Mouse (Mus musculus) retina, adult 2 months (tissue): ENCODE results near the gene Rgs7.

Experiments
- DNase-seq: peaks from one replicate; pipeline ENCODE4 v3.0.0-alpha.2; 2012; ENCODE audit warnings: low read depth, low spot score

Rgs7 gene

DNA sequence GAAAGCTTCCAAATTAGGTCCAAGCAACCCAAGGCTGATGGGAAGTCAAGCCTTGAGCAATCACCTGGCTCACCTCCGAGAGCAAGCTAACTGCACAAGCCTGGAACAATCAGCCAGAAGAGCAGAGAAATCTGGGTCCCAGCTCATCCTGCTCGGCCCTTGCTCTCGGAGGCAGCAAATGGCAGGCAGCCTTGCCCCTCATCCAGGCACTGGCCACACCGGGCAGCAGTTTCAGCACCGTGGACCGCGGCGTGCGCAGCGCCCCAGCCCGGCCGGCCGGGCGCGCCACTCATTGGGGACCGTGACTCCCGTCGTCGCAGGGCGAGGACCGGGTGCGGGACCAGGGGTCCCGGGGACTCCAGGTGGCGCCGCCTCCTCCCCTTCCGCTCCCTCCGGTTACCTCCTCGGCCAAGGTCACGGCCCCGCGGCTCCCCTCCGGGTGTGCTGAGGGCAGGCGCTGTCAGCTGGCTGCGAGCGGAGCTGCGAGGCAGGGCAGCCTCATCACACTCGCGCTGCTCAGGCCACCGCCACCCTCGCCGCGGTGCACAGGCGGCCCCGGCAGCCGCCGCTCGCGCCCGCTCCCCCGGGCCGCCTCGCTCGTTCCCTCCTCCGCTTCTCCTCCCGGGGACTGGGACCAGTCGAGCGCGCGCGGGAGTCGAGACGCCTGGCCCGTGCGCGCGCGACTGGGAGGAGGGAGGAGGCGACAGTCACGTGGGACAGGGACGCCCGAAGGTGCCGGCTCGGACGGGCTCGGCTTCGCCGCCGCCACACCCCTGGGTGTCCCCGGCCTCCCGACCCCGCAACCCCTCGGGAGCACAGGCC is at the start of gene Rgs7:
Rgs7 (minus strand) TSS at position 640 of the 822 bp plus-strand sequence.
- peak; percentile 16 for DNase-seq

DNA sequence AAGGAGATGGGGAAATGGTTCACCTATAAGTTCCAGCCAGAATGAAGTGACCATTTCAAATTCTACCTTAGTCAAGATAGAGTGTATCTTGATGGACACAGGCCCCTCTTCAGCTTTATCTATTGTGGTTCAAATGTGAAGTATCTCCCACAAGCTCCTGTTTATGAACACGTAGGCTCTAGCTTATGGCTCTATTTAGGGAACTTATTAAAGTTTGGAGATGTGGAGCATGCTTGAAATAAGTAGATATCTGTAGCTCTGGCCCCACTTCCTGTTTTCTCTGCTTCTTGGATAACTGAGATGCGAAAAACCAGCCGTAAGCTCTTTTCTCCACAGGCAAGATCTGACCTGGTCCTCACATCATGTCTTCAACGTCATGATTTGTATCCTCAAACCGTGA is 48.4 kb upstream of the Rgs7 start:
- no peak for DNase-seq

DNA sequence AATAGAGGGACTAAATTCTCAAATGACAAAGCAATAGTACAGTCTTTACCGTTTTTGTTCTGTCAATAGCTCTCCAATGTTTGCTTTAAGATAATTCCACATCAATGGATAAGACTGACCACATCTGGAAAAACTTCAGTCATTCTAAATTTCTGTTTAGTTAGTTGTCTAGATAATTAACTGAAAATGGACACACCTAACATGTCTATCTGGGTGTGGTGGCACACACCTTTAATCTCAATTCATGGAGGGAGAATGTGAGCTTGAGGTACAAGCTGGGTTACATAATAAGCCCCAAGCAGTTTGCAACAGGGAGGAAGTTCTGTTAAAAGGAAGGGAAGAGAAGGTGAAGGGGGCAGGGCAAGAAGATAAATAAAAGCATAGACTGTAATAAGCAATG is 45.0 kb upstream of the Rgs7 start:
- no peak for DNase-seq

DNA sequence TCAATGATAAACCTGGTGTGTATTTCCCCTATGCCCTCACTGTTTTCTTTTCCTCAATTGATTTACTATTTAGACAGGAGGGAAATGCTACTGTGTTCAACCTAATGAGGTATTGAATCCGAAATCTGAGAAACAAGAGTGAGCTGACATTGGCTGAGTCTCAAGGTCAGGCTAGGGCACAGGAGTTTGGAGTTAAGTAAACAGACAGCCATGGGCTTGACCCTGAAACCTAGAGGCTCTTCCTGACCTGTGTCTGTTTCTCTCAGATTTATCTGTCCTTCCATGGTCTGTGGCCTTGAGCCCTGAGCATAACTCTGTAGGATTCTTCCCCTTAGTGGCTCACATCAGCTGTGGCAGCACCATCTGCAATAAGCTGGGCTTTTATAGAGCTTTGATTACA is 37.6 kb upstream of the Rgs7 start:
- no peak for DNase-seq

DNA sequence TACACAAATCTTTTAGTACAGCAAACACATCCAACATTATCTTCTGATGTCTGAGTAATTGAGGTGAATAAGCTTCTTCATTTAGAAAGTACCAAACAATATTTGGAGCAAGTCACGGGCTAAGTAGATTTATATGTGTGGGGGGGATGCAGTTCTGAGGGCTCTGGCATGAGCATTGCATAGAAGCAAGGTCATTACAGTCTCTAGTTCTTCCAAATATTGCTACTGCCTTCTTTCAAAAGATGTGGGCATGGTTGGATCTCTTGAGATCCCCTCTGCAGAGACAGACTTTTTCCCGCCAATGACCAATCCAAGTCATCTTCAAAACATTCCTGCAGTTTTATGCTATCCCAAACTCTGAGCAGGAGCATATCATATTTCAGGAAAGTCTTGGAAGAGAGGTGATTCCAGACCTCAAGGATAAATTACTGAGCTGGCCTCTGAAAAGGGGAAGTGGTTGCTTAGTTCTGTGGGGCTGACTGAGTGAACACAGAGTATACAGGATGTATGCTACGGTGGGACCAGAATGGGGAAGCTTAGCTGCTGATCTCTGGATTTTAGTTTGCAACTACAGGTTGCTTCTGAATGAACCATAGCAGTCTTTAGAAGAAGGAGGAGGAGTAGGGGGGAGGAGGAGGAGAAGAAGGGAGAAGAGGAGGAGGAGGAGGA is 32.5 kb upstream of the Rgs7 start:
- no peak for DNase-seq

DNA sequence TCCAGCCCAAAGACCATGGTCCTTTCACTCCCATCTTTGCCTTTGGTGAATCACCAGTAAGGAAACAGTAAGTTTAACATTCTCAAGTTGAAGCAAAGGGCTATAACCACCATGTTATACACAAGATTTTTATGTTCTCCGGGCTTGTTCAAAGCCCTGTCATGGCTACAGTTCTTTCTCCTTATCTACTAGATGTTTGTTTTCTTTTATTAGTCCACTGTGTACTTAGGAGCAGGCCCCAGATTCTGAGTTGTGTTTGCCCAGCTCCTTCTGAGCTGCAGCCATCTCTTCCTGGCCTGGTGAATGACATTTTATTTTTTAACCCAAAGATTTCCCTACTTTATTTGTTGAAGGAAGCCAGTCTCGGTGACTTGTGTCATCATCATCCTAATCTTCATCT is 31.3 kb upstream of the Rgs7 start:
- DNase-seq: no peak

DNA sequence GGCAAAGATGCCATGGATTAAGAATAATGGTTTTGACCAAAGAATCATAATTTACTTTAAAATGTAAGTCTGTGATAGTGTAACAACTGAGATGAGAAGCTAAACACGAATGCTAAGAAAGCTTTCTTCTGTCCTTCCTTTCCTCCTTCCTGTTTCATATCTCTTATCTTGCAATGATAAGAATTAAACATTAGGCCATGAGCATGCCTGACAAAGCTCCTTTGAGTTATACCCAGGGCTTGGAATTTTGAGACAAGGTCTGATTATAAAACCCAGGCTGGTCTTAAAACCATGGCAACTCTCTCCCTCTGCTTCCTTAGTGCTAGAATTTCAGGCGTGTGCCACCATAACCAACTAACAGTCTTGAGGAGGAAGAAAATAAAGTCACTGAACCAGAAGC is 22.2 kb upstream of the Rgs7 start:
- DNase-seq: no peak

DNA sequence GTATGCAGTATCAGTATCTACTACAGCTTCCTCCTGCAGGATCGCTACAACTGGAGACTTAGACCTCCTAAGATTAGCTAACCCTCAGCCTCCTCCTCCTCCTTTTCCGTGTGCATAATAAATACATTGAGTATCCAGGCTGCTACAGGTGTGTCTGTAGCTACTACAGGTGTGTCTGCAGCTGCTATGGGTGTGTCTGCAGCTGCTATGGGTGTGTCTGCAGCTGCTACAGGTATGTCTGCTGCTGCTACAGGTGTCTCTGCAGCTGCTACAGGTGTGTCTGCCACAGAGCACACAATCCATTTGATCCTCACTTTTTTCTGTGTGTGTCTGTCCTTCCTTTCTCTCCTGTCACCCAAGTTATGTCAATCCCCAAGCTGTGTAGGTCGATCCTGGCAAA is 19.9 kb upstream of the Rgs7 start:
- DNase-seq: no peak

DNA sequence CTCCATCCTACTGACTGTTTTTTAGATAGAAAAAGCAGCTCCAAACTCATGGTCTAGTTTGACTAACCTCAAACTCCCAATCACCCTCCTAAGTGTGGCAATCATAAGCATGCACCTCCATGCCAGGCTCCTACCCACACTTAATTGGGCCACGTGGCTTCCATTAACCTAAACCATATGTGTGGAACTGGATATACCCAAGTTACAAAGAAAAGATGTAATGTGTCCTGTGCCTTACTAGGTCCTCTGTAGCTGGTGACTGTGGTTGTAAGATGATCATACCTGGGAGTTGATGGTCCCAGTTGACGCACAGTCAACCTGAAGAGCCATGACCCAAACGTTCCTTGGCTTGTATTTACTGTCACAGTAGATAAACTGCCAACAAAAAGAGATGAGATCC is 17.7 kb upstream of the Rgs7 start:
- no peak for DNase-seq

DNA sequence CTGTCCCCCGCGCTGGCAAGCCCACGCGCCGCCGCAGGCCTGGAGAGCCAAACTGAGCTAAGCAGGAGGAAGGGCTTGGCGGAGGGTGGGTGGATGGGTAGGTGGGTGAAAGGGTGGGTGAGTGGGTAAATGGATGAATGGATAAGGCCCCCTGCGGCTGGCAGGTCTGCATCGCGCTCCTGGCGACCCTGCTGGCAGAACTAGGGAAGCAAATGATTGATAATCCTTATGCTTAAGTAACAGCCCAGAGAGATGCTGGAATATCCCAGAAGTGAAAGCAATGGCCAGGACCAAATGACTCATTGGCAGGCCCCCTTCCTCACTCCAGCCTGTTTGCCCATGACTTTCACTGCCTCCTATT is 363 bp upstream of the Rgs7 start:
- DNase-seq: peak; percentile 9

DNA sequence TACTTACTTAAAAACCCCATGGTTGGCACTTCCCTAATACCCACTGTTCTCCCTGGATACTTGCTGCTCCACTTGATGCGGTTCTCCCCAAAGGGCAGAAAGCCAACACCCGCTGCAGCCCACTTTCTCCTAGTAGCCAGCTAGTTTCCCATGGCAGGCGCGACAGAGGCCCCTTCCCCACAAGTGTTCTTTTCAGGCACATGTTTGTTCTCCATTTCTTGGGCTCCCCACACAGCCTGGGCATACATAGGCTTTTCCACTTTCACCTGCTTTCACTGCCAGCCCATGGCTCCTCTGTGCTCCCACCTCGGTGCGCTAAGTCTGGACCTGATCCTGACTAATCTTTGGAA is 814 bp downstream of the Rgs7 start:
- no peak for DNase-seq

DNA sequence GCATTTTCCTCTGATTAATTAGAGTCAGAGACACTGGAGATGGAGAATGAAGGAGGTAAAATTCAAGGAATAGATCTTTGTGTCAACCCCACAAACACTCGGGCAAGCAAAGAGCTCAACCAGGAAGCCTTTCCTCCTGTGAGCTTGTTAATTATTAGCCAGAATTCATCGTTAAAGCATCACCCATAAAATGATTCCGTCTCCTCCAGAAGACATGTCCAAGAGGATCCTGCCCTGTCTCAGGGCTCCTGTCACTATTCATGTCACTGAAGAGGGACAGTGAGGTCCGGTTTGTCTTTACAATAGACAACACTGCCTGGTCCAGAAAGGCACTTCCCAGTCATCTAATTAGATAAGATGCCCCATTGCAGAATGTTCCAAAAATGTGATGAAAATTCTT is 7.2 kb downstream of the Rgs7 start:
- no peak for DNase-seq

DNA sequence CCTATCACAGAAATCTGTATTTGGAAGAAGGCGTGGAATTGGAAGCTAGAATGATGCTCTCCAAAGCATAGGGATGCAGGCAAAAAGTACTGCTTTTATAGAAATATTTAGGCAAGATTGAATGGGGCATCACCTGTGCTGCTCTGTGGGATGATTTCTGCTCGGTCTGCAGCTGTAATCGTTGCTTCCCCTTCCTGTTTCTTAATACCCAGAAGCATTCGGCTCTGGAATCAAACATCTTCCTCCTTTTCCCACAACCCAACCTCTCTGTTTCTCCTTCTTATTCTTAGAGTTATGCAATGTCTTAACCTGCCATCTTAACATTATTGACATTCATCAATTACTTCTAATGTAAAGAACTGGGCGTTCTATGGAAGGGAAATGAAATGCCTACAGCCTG is 19.2 kb downstream of the Rgs7 start:
- no peak for DNase-seq

DNA sequence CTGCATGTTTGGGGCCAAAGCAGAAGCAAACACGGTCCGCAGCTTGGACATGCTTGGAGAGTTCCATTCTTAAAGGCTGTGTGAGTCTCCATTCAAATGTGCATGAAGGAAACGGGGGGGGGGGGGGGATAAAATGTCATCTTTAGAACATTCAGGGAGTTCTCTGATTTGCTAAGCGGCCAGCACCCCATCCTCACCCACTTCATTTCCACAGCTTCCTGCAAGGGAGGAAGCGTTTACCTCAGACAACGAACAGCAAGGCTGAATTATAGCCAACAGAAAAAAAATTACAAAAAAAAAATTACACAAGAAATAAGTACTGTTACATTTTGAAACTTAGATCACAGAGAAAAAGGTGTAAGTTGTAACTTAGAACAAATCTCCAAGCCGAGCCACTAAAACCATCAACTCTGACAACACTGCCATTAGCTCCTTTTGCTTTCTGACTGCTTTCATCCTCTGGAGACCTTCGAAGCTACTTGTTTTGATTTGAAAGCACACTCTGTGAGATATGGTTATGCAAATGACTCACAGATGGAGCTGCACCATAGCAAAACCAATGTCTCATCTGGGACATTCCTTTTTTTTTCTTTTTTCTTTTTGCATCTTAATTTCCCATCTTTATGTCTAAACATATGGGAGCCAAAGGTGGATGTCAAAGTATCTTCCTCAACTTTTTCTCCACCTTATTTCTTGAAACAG is 23.1 kb downstream of the Rgs7 start:
- no peak for DNase-seq

DNA sequence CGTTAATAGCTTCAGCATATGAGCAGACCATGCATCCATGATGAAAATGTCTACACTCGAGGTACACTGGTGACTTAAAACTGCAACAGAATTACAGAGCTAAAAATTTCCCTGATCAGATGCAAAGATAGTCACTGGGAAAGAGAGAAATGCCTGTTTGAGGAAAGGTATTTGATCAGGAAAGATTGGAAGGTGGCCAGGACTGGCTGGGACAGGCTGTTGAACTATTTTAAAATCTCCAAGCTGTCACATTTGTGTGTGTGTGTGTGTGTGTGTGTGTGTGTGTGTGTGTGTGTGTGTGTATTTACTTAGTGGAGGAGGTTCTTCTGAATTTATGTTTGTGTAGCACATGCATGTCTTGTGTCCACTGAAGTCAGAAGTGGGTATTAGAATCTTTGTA is 27.7 kb downstream of the Rgs7 start:
- no peak for DNase-seq

DNA sequence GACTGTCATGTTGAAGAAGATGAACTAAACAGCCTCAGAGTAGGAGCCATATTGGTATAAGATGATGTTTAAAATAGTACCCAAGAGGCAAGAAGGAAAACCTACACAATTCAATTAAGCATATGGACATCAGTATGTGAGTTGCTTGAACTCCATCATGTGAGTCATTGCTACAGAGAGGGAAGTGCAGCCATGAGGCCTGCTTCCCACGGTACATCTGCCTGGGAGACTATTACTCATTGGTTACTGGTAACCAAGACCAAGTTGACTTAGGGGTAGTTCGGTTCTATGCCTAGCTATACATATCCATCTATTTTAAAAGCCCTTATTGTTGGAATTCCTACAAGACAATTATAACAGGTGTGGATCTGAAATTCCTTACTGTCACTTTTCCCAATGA is 29.9 kb downstream of the Rgs7 start:
- no peak for DNase-seq

DNA sequence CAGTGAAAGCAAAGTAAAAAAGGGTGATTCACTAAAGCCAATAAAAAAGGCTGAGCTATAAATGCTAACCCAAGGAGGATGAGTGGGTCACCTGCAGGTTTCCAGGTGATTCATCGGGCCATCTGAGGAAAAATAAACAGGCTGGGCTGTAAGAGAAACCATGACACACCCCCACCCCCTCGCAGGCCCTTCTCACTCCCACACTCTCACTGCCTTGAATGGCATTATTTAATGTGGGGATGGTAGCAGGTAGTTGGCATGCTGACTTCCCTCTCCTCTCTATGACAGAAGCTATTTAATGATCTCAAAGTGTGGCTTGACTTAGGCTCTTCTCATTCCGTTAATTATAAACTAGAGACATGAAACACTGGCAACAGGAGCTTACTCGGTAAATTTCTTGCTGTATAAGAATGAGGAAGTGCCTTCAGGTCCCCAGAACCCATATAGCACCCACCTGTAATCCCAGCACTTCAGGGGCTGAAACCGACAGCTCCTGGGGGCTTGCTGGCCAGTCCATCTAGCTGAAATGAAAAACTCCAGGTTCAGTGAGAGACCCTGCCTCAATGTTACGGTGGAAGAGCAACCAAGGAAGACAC is 38.2 kb downstream of the Rgs7 start:
- DNase-seq: no peak

DNA sequence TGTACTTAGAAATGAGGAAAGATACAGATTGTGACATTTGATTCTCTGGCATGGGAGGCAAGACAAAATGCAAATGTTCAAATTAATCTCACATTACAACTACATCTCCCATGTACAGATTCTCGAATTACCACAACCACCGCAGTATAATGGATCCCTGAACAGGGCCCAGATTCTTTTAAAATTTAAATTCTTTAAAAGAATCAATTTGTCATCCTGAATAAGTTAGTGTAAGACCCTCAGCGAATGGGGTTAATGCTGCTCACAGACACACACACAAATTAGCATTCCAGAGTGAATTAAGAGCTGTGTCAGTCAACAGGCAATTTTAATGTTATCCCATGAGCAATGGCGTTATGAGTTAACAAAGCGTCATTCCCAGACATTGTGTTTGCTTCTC is 44.3 kb downstream of the Rgs7 start:
- no peak for DNase-seq

DNA sequence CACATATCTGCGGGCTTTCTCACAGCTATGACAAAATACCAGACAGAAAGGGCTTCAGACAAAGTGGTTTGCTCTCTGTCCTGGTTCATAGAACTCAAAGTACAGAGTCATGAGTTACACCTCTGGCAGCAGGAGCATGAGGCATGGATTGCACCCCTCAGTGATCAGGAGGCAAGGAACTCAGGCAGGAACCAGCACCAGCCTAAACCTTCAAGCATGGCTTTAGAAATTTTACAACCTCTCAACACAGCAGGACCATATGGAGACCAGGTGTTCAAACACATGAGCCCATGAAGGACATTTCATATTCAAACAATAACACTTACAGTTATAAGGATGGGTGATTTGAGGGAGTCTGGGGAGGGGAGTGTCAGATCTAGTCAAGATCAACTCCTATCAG is 49.4 kb downstream of the Rgs7 start:
- DNase-seq: no peak

DNA sequence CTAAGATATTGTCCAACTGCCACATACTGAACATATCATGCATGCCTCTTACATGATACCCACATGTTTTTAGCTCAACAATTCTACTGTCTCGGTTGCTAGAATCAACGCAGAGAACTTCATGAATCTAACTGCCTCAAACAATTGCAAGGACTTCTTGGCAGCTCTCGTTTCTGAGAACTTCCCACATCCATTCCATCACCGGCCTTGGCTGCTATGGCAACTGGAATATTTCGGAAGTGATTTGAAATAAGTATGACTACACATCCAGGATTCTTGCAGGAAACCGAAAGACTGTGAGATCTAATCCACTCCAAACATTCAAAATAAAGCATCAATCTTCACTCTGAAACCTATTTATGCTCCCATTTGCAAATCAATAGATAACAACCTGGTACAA is 50.3 kb downstream of the Rgs7 start:
- DNase-seq: no peak

DNA sequence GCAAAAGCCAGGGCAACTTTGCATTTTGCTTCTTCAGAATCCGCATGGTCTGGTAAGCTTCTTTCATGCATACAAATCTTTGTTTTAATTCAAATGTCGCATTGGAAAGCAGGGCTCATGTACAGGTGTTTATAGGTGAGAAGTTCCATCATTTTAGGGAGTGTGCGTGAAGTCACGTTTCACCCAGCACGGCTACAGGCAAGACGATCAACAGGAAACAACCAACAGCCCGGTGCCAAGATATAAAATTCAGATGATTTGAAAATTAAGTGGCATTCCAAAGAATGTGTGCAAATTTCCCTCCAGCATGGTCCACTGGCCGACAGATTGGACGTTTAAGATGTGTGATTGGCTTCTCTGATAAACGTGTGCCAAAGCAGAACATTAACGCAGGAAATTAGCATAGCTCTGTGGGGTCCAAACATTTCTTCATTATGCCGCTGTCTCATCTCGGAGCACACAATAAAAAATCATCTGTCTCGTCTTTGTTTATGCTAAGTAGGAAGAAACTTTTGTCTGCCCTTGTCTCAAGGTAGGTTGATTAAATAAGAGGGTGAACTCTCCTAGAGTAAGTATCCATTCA is 58.6 kb downstream of the Rgs7 start:
- DNase-seq: no peak

DNA sequence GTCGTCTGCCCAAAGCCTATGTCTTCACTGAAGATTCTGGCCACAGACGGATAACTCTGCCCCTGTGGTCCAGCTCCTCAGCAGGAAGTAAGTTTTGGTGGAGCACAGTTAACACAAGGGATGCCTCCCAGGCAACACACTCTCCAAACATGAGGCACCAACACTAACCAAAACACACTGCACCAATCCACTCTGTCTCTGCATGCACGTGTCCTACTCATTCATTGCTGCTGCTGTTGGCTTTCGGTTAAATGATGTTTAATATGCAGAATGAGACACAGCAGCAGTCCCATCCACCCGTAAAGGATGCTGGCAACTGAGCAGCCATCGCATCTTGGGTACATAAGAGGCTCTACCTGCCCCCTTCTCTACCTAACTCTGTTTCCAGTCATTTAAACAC is 59.2 kb downstream of the Rgs7 start:
- no peak for DNase-seq
